Mouse (Mus musculus) ovary, adult 18-20 months (tissue): ENCODE measurements around the gene Krtap10-4.
"Not testable (repeated sequence)": the region's sequence is repeated elsewhere in the genome, so short reads cannot be mapped to it uniquely, and the experiment has no call there.

Experiments used
- DNase-seq: peaks from one replicate; pipeline ENCODE4 v3.0.0; 2022; ENCODE audit warnings: low spot score, mixed read lengths

Gene Krtap10-4

GRCm38 (mm10) chr10:77788621-77789020 lies 38.3 kb downstream of the Krtap10-4 start:
- DNase-seq: no peak

DNA sequence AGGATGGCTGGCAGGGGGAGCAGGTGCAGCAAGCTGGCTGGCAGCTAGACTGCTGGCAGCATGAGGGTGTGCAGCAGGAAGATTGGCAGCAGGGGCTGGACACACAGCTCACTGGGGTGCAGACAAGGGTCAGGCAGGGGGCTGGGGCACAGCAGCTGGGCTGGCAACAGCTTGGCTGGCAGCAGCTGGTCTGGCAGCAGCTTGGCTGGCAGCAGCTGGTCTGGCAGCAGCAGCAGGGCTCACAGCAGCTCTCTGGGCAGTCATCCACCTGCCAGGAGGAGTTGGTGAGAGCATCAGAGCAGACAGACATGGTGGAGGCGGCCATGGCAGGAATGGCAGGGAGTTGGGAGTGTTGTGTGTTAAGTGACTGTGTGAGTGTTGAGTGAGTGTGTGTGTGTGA lies 39.0 kb downstream of the Krtap10-4 start, which contains the start of gene Gm7137:
Gene Gm7137, minus strand, starts transcription at position 325 of the 400 bp plus-strand sequence.
- DNase-seq: not testable (repeated sequence)

GRCm38 (mm10) chr10:77783396-77783795 lies 43.5 kb downstream of the Krtap10-4 start:
- DNase-seq: not testable (repeated sequence)

DNA sequence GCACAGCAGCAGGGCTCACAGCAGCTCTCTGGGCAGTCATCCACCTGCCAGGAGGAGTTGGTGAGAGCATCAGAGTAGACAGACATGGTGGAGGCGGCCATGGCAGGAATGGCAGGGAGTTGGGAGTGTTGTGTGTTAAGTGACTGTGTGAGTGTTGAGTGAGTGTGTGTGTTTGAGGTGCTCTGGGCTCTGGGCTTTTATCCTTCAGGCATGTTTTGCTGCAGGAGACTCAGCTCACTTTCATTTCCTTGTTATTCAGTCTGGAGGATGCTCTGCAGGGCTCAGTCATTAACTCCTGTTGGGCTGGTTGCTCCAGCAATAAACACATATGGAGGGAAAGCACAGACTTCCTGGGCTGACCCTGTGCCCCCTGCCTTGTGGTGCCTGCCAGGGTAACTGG lies 44.5 kb downstream of the Krtap10-4 start, which contains the start of gene Gm3250:
Gene Gm3250, minus strand, starts transcription at position 101 of the 400 bp plus-strand sequence.
- DNase-seq: not testable (repeated sequence)

DNA sequence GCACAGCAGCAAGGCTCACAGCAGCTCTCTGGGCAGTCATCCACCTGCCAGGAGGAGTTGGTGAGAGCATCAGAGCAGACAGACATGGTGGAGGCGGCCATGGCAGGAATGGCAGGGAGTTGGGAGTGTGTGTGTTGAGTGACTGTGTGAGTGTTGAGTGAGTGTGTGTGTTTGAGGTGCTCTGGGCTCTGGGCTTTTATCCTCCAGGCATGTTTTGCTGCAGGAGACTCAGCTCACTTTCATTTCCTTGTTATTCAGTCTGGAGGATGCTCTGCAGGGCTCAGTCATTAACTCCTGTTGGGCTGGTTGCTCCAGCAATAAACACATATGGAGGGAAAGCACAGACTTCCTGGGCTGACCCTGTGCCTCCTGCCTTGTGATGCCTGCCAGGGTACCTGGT lies 50.1 kb downstream of the Krtap10-4 start, which contains the start of gene Gm7138:
Gene Gm7138, minus strand, starts transcription at position 101 of the 400 bp plus-strand sequence.
- not testable (repeated sequence) for DNase-seq
